Mouse (Mus musculus) forebrain, postnatal 0 days (tissue): ENCODE measurements around the gene Jade1. TPM values are rescaled to one million over a fixed set of nuclear protein-coding genes. Genes with fewer than 3 reads are reported as not detected.

ENCODE experiments used
- ATAC-seq: fragments of 200-750 bp; cut with Nextera tagmentation; 2 replicates; pipeline ENCODE4 v1.8.0; 2017; ENCODE audit warnings: mild to moderate bottlenecking, moderate library complexity
- DNase-seq: peaks from one replicate; pipeline ENCODE4 v3.0.0-alpha.2; 2015
- H3K27ac ChIP-seq: fragments of 300-500 bp; sonication (generic); 2 replicates; pipeline ENCODE4 v1.5.1; 2014; ENCODE audit warnings: low read depth, mild to moderate bottlenecking, antibody characterized with exemption, low read length, moderate library complexity, mixed read lengths
- H3K27me3 ChIP-seq: fragments of 300-500 bp; sonication (generic); 2 replicates; pipeline ENCODE4 v1.6.1; 2014; ENCODE audit warnings: mild to moderate bottlenecking, low read length, mixed read lengths; ENCODE audit not compliant: insufficient read depth
- H3K36me3 ChIP-seq: fragments of 300-500 bp; sonication (generic); 2 replicates; pipeline ENCODE4 v1.6.1; 2014; ENCODE audit warnings: mild to moderate bottlenecking, moderate library complexity; ENCODE audit not compliant: insufficient read depth
- H3K4me1 ChIP-seq: fragments of 300-500 bp; sonication (generic); 2 replicates; pipeline ENCODE4 v1.6.1; 2014; ENCODE audit warnings: antibody characterized with exemption; ENCODE audit not compliant: insufficient read depth
- H3K4me2 ChIP-seq: fragments of 300-500 bp; sonication (generic); 2 replicates; pipeline ENCODE4 v1.6.1; 2014; ENCODE audit warnings: low read depth, mild to moderate bottlenecking, moderate library complexity
- H3K4me3 ChIP-seq: fragments of 300-500 bp; sonication (generic); 2 replicates; pipeline ENCODE4 v1.5.1; 2014; ENCODE audit warnings: low read depth, low read length, mixed read lengths
- H3K9ac ChIP-seq: fragments of 300-500 bp; sonication (generic); 2 replicates; pipeline ENCODE4 v1.6.1; 2014; ENCODE audit warnings: mild to moderate bottlenecking
- H3K9me3 ChIP-seq: fragments of 300-500 bp; sonication (generic); 2 replicates; pipeline ENCODE4 v1.6.1; 2016; ENCODE audit warnings: low read length
- CTCF ChIP-seq: sonication (generic); IDR thresholded peaks from 2 replicates; pipeline ENCODE4 v1.5.1; 2016; ENCODE audit warnings: antibody characterized with exemption, control low read depth, low read depth
- WGBS: fragments of 180-500 bp; shearing (Covaris S2); extraction: QIAGEN DNeasy Blood & Tissue Kit; methylation state at CpG from one replicate; pipeline ENCODE4 v1.1.7; 2014; 5-methylcytosine and 5-hydroxymethylcytosine counted together
- polyA plus RNA-seq: library from polyadenylated mRNA; unstranded; fragments of >200 nt; fragmentation: Nextera tagmentation; extraction: Ambion mirVana; gene quantifications from 2 replicates; pipeline ENCODE4 v1.2.1, GENCODE M21; 2015
- total RNA-seq: library from RNA; depleted of rRNA; stranded (reverse); fragments of >200 nt; gene quantifications from 2 replicates; pipeline ENCODE4 v1.2.3, GENCODE M21; 2014

Gene Jade1
- total and polyA plus RNA-seq, 2 experiments from 2014 or later: 13.1 to 17.9 TPM

DNA sequence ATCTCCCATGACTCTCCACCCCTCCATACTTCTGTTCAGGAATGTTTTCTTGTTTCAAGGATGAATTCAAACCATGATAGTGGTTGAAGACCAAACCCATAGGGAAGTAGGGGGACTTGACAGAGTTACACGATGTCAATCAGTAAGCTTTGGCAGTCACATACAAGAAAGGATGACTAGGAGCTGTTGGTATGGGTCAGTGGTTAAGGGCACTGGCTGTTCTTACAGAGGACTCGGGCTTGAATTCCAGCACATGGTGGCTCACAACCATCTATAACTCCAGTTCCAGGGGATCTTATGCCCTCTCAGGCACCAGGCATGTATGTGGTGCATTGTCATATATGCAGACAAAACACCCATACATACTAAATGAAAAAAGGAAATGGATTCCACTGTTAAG is 21.7 kb downstream of the Jade1 start:
- no peak for TF ChIP-seq CTCF
- Histone ChIP-seq H3K4me3 (no peak overlapping the region), H3K9ac (no peak overlapping the region), H3K36me3 (no peaks in the 10 kb centered on the region), H3K4me2 (no peak overlapping the region), H3K27me3 (no peaks in the 10 kb centered on the region), H3K4me1 (peaks cover 13% of the 10 kb centered on the region), H3K27ac (no peak overlapping the region), H3K9me3 (no peaks in the 10 kb centered on the region)
- no peak for DNase-seq
- no peak for ATAC-seq
- 76% methylated on average over 2 of the region's 2 CpGs for WGBS

- 22% methylated on average over 4 of the region's 4 CpGs for WGBS
- Histone ChIP-seq H3K27me3 (no peaks in the 10 kb centered on the region), H3K4me3 (no peak overlapping the region), H3K9me3 (no peaks in the 10 kb centered on the region), H3K4me2 (no peak overlapping the region), H3K27ac (no peak overlapping the region), H3K9ac (no peak overlapping the region), H3K4me1 (peaks cover 13% of the 10 kb centered on the region), H3K36me3 (no peaks in the 10 kb centered on the region)
- ATAC-seq (no peak), DNase-seq (no peak)
- peak; percentile 31 for TF ChIP-seq CTCF
These were observed 24.3 kb downstream of the Jade1 start for GRCm38 (mm10) chr3:41579873-41580272.

GRCm38 (mm10) chr3:41580401-41581323 is 25.1 kb downstream of the Jade1 start:
- peaks cover 13% of the 10 kb centered on the region for H3K4me1 ChIP-seq
- 26% methylated on average over 14 of the region's 14 CpGs for WGBS
- TF ChIP-seq CTCF: no peak
- 0 out of 2 replicates have a peak overlapping the region, but pooled peaks have one; percentile 21 for H3K27ac ChIP-seq
- 0 out of 2 replicates have a peak overlapping the region, but pooled peaks have one; percentile 6 for H3K9ac ChIP-seq
- no peaks in the 10 kb centered on the region for H3K36me3 ChIP-seq
- H3K9me3 ChIP-seq: no peaks in the 10 kb centered on the region
- ATAC-seq (peak; percentile 78), DNase-seq (peak; percentile 58)
- H3K27me3 ChIP-seq: no peaks in the 10 kb centered on the region
- H3K4me2 ChIP-seq: 0 out of 2 replicates have a peak overlapping the region, but pooled peaks have one; percentile 5
- no peak overlapping the region for H3K4me3 ChIP-seq

GRCm38 (mm10) chr3:41581436-41581835 is 25.9 kb downstream of the Jade1 start:
- H3K9me3 ChIP-seq: no peaks in the 10 kb centered on the region
- H3K36me3 ChIP-seq: no peaks in the 10 kb centered on the region
- ATAC-seq: no peak
- no peak for TF ChIP-seq CTCF
- H3K9ac ChIP-seq: 0 out of 2 replicates have a peak overlapping the region, but pooled peaks have one; percentile 6
- H3K4me3 ChIP-seq: no peak overlapping the region
- peaks cover 13% of the 10 kb centered on the region for H3K4me1 ChIP-seq
- 48% methylated on average over 8 of the region's 8 CpGs for WGBS
- H3K27ac ChIP-seq: 0 out of 2 replicates have a peak overlapping the region, but pooled peaks have one; percentile 21
- H3K4me2 ChIP-seq: 0 out of 2 replicates have a peak overlapping the region, but pooled peaks have one; percentile 5
- no peak for DNase-seq
- no peaks in the 10 kb centered on the region for H3K27me3 ChIP-seq

GRCm38 (mm10) chr3:41582256-41582655 is 26.7 kb downstream of the Jade1 start:
- Histone ChIP-seq H3K36me3 (no peaks in the 10 kb centered on the region), H3K27me3 (no peaks in the 10 kb centered on the region), H3K4me3 (no peak overlapping the region), H3K9ac (no peak overlapping the region), H3K4me2 (no peak overlapping the region), H3K27ac (no peak overlapping the region), H3K4me1 (peaks cover 13% of the 10 kb centered on the region), H3K9me3 (no peaks in the 10 kb centered on the region)
- 83% methylated on average over 7 of the region's 7 CpGs for WGBS
- DNase-seq (no peak), ATAC-seq (no peak)
- no peak for TF ChIP-seq CTCF

DNA sequence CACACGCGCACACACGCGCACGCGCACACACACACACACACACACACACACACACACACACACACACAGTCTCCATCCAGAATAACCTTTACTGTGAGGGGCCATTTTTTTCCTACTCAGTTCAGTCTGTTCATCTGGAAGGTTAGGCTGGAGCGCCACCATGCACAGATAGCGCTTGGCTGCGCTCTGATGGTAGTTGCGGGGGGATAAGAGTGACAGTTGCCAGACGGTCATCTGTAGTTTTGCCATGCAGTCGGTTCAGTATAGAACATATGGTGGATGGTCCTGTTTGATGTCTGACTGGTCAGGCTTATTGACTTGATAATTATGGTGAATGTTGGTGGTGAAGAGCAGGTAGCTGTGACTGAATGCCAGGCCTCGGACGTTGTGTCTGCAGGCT is 27.6 kb downstream of the Jade1 start:
- TF ChIP-seq CTCF: no peak
- WGBS: 86% methylated on average over 14 of the region's 14 CpGs
- Histone ChIP-seq H3K27ac (no peak overlapping the region), H3K4me1 (peaks cover 13% of the 10 kb centered on the region), H3K4me2 (no peak overlapping the region), H3K27me3 (no peaks in the 10 kb centered on the region), H3K9ac (no peak overlapping the region), H3K9me3 (no peaks in the 10 kb centered on the region), H3K36me3 (no peaks in the 10 kb centered on the region), H3K4me3 (no peak overlapping the region)
- no peak for ATAC-seq
- no peak for DNase-seq

DNA sequence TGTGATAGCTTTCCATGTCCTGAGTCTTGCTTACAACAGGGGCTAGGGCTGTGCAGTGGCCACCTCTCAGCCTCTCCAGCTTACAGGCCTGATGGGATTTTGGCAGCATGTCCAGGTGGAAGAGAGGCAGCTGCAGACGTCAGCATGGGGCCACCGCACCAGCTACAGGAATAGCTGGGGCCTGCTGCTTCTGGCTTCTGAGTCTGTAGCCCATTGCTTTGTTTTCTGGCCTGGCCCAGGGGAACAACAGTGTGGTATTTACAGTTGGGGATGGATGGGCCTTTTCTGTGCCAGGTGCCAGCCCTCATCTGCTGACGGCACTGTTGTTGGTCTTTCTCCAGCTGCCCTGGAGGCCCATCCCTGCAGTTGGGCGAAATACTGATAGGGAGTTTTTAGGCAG is 28.1 kb downstream of the Jade1 start:
- WGBS: 37% methylated on average over 4 of the region's 4 CpGs
- Histone ChIP-seq H3K27ac (no peak overlapping the region), H3K4me1 (peaks cover 13% of the 10 kb centered on the region), H3K9ac (no peak overlapping the region), H3K36me3 (no peaks in the 10 kb centered on the region), H3K9me3 (no peaks in the 10 kb centered on the region), H3K4me2 (no peak overlapping the region), H3K4me3 (no peak overlapping the region), H3K27me3 (no peaks in the 10 kb centered on the region)
- no peak for DNase-seq
- no peak for TF ChIP-seq CTCF
- no peak for ATAC-seq
